Mouse (Mus musculus) ES-E14 (cell line): ENCODE results near the gene Elf5.

Experiments
- CHD2 ChIP-seq: IDR thresholded peaks from 2 replicates; pipeline ENCODE4 v1.6.1; 2014; ENCODE audit warnings: mild to moderate bottlenecking, low read depth, low read length, inconsistent platforms
- HCFC1 ChIP-seq: IDR thresholded peaks from 2 replicates; pipeline ENCODE4 v1.6.1; 2012; ENCODE audit warnings: low read length, inconsistent platforms, borderline replicate concordance; ENCODE audit not compliant: insufficient read depth
- MAFK ChIP-seq: IDR thresholded peaks from 2 replicates; pipeline ENCODE4 v1.6.1; 2014; ENCODE audit warnings: mild to moderate bottlenecking, low read depth, low read length, inconsistent platforms; ENCODE audit not compliant: insufficient read depth
- ZC3H11A ChIP-seq: IDR thresholded peaks from 2 replicates; pipeline ENCODE4 v1.6.1; 2012; ENCODE audit warnings: low read depth, mild to moderate bottlenecking, inconsistent platforms, low read length, borderline replicate concordance
- ZNF384 ChIP-seq: IDR thresholded peaks from 2 replicates; pipeline ENCODE4 v1.6.1; 2012; ENCODE audit warnings: low read depth, low read length, inconsistent platforms

GRCm38 (mm10) chr2:103478326-103478725, 66.8 kb downstream of the Elf5 start:
- no peak for TF ChIP-seq HCFC1
- TF ChIP-seq ZC3H11A: no peak
- TF ChIP-seq CHD2: no peak
- no peak for TF ChIP-seq ZNF384
- TF ChIP-seq MAFK: no peak
